8 mouse cellular contexts compared by ENCODE assay signal in the genomic region with DNA sequence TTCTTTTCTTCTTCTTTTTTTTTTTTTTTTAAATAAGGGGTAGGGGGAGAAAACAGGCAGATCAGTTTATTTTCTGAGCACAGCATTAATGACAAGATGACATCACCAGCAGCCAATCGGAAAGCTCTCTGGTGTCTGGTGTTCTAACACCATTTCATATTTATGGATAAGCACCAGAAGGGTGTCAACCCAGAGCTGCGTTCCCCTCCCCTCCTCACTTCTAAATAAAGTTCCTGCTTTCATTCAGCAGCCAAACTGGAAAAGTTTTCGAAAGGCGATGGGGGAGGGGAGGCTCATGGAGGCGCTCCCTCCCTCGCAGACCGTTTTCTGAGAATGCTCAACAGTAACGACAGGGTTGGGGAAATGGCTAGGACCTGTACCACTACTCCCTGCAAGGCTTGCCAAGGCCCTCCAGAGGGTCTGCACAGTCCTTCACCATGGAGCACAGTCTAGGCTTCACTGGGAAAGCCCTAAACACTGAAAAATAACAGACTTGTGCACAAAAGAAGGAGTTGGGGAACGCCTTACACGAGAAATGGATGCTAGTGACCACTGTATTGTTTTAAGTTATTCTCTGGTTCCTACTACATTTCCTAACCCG.
DNase-seq lines count a peak whose midpoint lies in the region; ATAC-seq and TF ChIP-seq lines count a peak whose summit lies in the region.
"Had no signal": no experiment of that assay in that cellular context is flagged by ENCODE, and none has a peak within 500 bp of the region (broad histone marks: within the 10 kb centered on the region; RNA-seq: fewer than 3 reads in every experiment).

No protein-coding gene starts in this region.

- H3K27ac ChIP-seq in midbrain, embryonic 11.5 days (ENCODE audit: low read depth, low read length), result peak overlapping the region; percentile 44; the same call in 1 of the 2 replicates
- H3K27ac ChIP-seq: liver, embryonic 13.5 days had no signal

- DNase-seq in brain, adult 2 months (ENCODE audit: low read depth, low spot score), result peak; percentile 74
- DNase-seq in gastrocnemius, postnatal 10 days, result peak; percentile 24
- peak; percentile 7 for DNase-seq in induced T-regulatory cell, adult 2 months (ENCODE audit: low read depth)
- DNase-seq in midbrain, embryonic 11.5 days (ENCODE audit: low spot score, missing footprints), result peak; percentile 87
- no peak for DNase-seq in ovary, postnatal 14 days (ENCODE audit: low spot score)
- no peak for DNase-seq in testis, postnatal 14 days (ENCODE audit: low spot score)
- DNase-seq: liver, embryonic 13.5 days had no signal

- H3K4me1 ChIP-seq in E14TG2a.4 (replicated peaks; ENCODE audit: low read depth, low read length), result peaks cover 69% of the 10 kb centered on the region
- peaks cover 53% of the 10 kb centered on the region for H3K4me1 ChIP-seq in midbrain, embryonic 11.5 days (ENCODE audit: control insufficient read depth, insufficient read depth, low read length)
- H3K4me1 ChIP-seq: liver, embryonic 13.5 days had no signal

- peak overlapping the region; percentile 39; the same call in 1 of the 2 replicates for H3K4me3 ChIP-seq in E14TG2a.4 (replicated peaks; ENCODE audit: low read length)
- no peak overlapping the region for H3K4me3 ChIP-seq in midbrain, embryonic 11.5 days (ENCODE audit: low read depth, low read length)
- H3K4me3 ChIP-seq: liver, embryonic 13.5 days had no signal

- H3K4me2 ChIP-seq in midbrain, embryonic 11.5 days, result peak overlapping the region; percentile 32
- H3K4me2 ChIP-seq: liver, embryonic 13.5 days had no signal

- ATAC-seq in midbrain, embryonic 11.5 days (ENCODE audit: low FRiP score), result peak; percentile 25; the same call in 1 of the 2 replicates

- TF ChIP-seq CTCF in E14TG2a.4 (conservative IDR thresholded peaks at IDR 0.05; ENCODE audit: low read length), result no peak

- H3K9ac ChIP-seq in midbrain, embryonic 11.5 days (ENCODE audit: low read length), result peak overlapping the region; percentile 40; the same call in 1 of the 2 replicates
- H3K9ac ChIP-seq: liver, embryonic 13.5 days had no signal

- no peaks in the 10 kb centered on the region for H3K27me3 ChIP-seq in E14TG2a.4 (ENCODE audit: insufficient read depth, low read length)
- H3K27me3 ChIP-seq in midbrain, embryonic 11.5 days (ENCODE audit: control insufficient read depth, insufficient read depth, low read length), result no peaks in the 10 kb centered on the region
- H3K27me3 ChIP-seq: liver, embryonic 13.5 days had no signal

- WGBS in midbrain, embryonic 11.5 days, result 45% methylated on average over 11 of the region's 11 CpGs

- H3K9me3 ChIP-seq in E14TG2a.4 (ENCODE audit: low read length), result no peaks in the 10 kb centered on the region
- H3K9me3 ChIP-seq in midbrain, embryonic 11.5 days (ENCODE audit: control insufficient read depth, low read length), result no peaks in the 10 kb centered on the region
- H3K9me3 ChIP-seq: liver, embryonic 13.5 days had no signal

- H3K36me3 ChIP-seq in E14TG2a.4 (ENCODE audit: insufficient read depth, low read length), result no peaks in the 10 kb centered on the region
- H3K36me3 ChIP-seq in midbrain, embryonic 11.5 days (ENCODE audit: control insufficient read depth, insufficient read depth, low read length), result no peaks in the 10 kb centered on the region
- H3K36me3 ChIP-seq: liver, embryonic 13.5 days had no signal

Comparison
In these comparisons a context has a peak if more than half of its experiments do, and no peak if none do; other contexts are left out.
1. DNase-seq: peak in brain, adult 2 months (single experiment), gastrocnemius, postnatal 10 days (single experiment), induced T-regulatory cell, adult 2 months (single experiment) and midbrain, embryonic 11.5 days (single experiment); none in ovary, postnatal 14 days (single experiment) and testis, postnatal 14 days (single experiment).